Mouse (Mus musculus): ENCODE data around the gene Ifi35.
"Not testable (repeated sequence)": the region's sequence is repeated elsewhere in the genome, so short reads cannot be mapped to it uniquely, and the experiment has no call there.

The Ifi35 gene

DNA sequence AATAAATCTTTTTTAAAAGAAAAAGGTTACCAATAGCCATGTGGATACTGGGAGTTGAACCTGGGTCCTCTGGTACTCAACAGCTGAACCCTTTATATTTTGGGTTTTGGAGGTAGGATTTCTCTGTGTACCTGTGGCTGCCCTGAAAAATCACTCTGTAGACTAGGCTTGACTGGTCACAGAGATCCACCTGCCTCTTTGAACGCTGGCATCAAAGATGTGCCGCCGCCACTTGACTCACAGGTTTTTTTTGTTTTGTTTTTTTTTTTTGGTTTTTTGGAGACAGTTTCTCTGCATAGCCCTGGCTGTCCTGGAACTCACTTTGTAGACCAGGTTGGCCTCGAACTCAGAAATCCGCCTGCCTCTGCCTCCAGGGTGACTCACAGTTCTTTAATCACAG lies 421 bp upstream of the Ifi35 start:
- no peak for DNase-seq (ENCODE audit: low spot score in 2 of 2)

DNA sequence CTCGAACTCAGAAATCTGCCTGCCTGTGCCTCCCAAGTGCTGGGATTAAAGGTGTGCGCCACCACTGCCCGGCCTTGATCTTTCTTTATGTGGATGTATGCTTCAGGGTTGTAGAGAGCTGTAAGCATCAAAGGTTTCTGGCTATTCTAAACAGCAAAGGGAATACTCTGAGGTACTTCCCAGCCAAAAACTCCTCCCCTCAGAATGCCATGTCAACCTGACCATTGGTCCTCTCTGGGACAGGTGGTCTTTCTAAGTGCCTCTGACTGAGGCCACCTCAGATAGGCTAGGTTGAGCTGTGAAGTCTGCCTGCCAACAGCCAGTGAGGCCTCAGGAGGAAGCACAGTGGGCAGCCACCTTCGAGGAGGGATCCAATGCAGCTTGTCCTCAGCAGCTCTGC lies 692 bp downstream of the Ifi35 start:
- DNase-seq (ENCODE audit: low spot score in 2 of 2) = no peak

DNA sequence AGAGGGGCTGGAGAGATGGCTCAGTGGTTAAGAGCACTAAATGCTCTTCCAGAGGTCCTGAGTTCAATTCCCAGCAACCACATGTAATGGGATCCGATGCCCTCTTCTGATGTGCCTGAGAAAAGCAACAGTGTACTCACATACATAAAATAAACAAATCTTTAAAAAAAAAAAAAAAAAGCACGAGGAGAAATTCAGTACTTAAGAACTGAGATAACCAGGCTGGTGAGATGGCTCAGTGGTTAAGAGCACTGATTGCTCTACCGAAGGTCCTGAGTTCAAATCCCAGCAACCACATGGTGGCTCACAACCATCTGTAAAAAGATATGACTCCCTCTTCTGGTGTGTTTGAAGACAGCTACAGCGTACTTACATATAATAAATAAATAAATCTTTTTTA lies 1.4 kb downstream of the Ifi35 start:
- not testable (repeated sequence) for DNase-seq (ENCODE audit: low spot score in 2 of 2)

DNA sequence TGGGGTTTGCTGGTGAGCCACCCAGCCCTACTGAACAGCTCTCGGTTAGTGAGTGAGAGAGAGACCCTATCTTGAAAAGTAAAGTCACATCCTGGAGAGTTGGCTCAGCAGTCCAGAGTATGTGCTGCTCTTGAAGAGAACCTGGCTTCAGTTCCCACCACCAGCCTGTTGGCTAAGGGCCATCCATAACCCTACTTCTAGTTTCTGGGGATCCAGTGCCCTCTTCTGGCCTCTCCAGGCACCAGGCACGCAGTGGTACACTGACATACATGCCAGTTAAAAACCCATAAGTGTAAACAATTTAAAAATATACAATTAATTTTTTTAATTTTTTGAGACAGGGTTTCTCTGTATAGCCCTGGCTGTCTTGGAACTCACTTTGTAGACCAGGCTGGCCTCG lies 2.2 kb downstream of the Ifi35 start:
- no peak for DNase-seq (ENCODE audit: low spot score in 2 of 2)

DNA sequence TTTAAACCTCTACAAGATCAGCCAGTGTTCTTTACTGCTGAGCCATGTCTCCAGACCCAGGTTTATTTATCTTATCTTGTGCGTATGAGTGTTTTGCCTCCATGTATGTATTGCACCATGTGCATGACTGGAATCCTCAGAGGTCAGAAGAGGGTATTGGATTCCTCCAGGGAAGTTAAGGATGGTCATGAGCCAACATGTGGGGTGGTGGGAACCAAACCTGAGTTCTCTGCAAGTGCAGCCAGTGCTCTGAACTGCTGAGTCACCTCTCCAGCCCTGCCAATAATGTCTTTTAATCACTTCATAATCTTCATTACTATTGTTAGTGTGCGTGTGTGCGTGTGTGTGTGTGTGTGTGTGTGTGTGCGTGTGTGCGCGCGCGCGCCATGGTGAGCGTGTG lies 3.3 kb downstream of the Ifi35 start:
- no peak for DNase-seq (ENCODE audit: low spot score in 2 of 2)

DNA sequence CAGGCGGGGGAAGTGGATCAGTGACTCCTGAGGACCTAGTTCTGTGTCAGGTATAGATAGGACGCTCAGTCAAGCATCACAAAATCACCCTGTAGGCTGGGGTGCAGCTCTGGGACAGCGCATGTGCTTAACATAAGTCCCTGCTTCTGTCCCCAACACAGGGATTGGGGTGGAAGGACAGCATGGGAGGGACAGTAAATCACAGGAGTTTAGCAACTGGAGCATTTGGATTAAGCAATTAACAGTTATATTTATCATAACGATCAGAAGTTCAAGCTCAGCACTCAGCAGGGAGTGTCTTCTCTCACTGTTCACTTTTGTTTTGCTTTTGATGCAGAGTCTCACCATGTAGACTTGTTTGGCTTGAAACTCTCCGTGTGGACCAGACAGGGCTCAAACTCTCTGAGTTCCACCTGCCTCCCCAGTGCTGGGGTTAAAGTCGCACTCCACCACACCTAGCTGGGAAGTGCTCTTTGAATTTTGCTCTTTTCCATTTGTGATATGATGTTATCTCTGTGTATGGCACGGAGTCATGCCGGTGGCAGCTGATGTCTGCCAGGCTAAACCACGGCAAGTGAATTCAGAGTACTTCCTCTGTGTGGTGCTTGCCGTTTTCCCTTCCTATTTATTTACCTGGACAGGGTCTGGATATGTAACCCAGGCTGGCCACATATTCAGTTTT lies 4.0 kb downstream of the Ifi35 start:
- no peak for DNase-seq (ENCODE audit: low spot score in 2 of 2)

DNA sequence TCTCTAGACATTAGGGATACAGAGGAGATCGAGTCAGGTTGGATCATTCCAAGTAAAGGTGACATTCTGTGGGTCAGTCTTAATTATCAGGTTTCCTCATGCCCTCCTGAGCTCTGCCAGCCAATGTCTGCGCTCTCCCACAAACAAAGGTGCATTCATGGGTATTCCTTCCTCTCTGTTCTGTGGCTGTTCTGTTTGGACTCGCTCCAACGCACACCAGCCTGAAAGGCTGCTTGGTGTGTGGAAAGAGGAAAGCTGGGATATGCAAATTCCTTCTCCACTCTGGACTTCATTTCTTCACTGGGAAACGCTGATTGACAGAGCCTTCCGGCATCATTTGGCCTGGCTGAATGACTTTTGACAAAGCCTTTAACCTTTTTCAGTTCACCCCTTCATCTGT lies 6.5 kb downstream of the Ifi35 start:
- DNase-seq (ENCODE audit: low spot score in 2 of 2) = no peak

DNA sequence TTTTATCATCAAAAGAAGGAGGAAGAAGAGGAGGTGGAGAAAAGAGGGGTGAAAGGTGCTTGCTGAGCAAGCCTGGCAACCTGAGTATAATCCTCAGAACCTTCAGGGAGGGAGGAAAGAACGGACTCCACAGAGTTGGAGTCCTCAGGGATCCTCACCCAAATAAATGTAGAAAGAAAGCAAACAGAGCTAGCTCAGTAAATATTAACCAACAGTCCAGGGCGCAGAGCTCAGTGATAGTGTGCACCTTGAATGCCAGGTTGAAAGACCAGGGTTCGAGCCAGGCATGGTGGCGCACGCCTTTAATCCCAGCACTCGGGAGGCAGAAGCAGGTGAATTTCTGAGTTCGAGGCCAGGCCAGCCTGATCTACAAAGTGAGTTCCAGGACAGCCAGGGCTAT lies 7.4 kb downstream of the Ifi35 start:
- no peak for DNase-seq (ENCODE audit: low spot score in 2 of 2)

DNA sequence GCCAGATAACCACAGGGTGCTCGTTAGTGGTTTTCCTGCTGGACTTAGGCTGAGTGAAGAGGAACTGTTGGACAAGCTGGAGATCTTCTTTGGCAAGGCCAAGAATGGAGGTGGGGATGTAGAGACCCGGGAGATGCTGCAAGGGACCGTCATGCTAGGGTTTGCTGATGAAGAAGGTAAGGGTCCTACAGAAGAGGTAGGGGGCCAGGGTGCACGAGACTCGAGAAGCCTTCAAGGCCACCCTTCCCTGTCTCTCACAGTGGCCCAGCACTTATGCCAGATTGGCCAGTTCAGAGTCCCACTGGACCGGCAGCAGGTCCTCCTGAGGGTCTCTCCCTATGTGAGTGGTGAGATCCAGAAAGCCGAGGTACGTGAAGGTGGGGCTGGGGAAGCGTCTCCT lies 9.4 kb downstream of the Ifi35 start:
- no peak for DNase-seq (ENCODE audit: low spot score in 2 of 2)

DNA sequence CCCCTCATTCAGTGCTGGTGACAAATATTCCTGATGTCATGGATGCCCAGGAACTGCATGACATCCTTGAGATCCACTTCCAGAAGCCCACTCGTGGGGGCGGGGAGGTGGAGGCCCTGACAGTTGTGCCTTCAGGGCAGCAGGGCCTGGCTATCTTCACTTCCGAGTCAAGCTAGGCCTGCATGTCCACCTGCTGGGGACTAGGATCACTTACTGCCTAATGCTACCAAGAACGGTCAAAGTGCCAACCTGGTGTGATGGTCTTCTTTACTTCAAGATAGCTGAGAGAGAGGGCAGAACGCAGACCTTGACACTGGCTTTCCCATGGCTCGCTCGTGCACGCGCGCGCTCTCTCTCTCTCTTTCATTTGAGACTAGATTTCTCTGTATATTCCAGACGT lies 10.0 kb downstream of the Ifi35 start:
- no peak for DNase-seq (ENCODE audit: low spot score in 2 of 2)

DNA sequence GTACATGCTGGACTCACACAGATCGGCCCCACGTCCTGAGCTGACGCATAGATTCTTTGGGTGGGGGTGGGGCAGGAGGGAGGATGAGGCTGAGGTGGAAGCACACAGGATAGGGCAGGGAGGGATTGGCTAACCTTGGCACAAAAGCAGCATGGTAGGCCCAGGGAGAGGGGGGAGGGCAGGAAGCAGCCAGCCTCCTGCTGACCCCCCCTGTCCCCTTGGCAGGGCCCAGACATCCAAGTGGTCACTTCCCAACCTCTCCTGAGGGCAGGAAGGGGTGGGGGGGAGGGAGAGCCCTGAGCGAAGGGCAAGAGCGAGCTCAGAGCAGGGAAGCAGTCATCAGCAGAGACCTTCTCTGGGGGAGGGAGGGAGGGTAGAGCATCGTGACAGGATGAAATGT lies 11.5 kb downstream of the Ifi35 start:
- DNase-seq (ENCODE audit: low spot score in 2 of 2) = no peak

DNA sequence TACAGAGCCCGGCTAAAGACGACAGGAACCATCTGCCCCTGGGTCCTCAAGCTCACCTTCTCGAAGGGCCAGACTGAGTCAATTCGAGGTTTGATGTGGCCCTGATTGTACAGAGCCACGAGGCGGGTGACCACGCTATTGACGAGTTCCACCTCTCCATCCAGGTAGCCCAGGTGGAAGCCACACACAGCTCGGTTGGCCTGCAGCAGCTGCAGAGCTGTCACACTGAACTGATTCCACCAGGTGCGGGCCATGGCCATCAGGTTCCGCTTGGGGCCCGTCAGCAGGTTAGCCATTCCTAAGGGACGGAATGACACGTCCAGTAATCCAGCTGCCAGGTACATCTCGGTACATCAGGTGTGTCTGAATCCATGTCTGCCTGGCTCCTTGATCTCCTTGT lies 12.1 kb downstream of the Ifi35 start:
- no peak for DNase-seq (ENCODE audit: low spot score in 2 of 2)

DNA sequence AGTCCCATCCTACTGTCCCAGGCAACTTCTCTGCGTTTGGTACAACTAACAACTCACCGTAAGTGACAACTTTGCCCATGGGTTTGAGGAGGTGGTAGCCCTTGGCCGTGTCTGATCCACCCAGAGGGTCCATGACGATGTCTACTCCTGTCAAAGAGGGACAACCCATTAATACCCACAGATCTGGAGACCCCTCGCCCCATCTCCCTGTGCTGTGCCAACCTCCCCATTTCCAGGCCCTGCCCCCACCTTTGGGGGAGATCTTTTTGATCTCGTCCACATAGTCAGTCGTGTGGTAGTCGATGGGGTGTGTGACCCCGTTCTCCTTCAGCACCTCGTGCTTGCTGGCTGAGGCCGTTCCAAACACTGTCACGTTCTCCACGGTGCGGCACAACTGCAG lies 13.9 kb downstream of the Ifi35 start:
- DNase-seq (ENCODE audit: low spot score in 2 of 2) = no peak

DNA sequence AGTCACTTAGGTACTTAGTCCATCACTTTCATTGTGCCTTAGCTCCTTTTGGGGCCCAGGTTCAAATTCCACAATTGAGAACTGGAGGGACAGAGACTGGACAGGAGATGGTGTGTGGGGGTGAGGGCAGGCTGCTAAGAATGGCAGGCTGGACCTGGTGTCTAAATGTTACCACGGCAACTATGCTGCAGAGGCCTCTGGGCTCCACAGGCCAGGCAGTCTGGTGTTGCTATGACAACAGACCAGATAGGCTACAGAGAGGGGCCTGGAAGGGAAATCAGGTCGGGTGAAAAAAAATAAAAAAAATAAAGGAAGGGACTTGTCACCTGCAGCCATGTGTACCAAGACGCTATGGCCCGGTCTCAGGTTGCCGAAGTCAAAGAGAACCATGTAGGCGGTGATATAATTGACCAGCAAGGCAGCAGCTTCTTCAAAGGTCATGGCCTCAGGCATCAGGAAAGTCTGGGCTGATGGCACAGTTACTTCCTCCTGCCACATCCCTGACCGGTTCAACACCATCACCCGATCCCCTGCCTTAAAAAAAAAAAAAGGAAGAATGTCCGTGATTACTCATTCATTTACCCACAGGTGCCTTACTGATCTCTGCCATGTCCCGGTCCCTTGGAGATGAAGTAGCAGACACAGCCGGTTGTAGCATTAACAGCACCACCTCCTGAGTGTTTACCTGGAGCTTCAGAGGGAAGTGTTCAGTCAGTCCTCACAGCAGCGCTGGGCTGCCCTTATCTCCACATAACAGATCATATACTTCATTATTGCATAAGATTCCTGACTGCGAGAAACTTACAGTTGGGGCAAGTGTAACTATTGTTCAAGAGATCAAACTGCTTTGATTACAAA lies 14.6 kb downstream of the Ifi35 start:
- no peak for DNase-seq (ENCODE audit: low spot score in 2 of 2)

DNA sequence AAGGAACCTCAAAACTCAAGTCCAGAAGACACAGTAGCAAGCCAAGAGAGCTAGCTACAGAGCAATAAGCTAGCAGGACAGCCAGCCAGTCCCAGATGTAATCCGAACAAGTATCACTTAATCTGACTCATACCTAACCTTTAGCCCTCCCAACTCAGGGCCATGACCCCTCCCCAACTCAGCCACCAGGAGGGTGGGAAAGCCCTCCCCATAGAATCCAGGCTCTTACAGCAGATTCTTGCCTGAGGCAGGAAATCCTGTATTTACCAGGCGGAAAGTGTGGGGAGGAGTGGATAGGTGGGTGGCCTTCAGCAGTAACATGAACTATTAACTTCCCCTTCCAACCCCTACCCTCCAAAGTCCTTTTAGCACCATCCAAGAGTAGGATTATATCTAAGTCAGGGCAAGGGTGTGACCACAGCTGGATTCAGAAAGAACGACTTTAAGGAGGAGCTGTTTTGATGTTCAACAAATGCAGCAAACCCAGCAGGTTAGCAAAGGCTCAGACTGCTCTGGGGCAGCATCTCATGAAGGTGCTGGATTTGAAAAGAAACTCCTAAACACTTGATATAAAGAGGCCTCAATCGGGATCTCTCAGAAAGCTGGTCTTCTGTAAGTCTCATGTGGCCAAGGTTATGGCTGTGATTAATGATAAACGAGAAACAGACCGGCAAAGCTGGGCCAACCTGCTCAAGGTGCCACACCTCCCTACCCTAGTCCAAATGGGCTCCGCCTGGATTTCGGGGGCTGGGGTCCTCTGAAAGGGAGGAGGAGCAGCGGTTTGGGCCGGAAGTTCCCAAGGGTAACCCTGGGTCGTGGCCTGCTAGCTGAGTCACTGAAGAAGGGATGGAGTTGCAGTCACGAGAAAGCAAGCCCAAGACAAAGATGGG lies 16.2 kb downstream of the Ifi35 start, which contains the start of gene Rnd2:
Rnd2 (plus strand) TSS at position 789 of the 890 bp plus-strand sequence.
- DNase-seq (ENCODE audit: low spot score in 2 of 2) = no peak

DNA sequence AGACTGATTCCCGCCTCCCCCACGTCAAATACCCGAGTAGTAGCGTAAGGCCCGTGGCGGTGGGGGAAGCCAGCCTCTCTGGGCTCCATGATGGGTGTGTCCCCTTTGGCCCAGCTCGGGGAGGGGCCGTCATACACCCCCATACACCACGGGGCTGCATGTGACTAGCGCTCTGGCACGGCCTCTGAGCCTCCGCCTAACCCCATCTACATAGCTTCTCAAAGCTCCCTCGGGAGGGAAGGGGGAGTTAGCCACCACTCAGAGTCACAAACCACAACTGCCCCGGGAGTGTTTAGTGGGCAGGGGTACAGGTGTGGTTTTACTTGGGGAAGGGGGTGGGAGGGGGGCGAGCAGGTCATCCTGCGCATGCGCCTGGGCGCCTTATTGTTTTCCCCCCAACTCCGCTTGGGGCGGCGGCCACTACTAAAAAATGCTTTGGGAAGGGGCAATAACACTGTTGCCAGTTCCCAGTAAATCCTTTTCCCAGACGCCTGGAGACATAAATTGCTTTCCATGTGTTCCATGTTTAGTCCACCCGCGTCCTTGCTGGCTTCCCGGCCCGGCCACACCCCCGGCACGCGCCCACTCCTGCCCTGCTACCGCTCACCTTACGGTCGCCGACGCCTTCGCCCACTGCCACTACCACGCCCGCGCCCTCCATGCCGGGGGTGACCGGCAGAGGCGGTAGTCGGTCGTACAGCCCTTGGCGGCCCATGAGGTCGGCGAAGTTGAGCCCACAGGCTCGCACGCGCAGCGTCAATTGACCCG lies 17.1 kb downstream of the Ifi35 start:
- DNase-seq (ENCODE audit: low spot score in 2 of 2) = peak; percentile 45 to 78

DNA sequence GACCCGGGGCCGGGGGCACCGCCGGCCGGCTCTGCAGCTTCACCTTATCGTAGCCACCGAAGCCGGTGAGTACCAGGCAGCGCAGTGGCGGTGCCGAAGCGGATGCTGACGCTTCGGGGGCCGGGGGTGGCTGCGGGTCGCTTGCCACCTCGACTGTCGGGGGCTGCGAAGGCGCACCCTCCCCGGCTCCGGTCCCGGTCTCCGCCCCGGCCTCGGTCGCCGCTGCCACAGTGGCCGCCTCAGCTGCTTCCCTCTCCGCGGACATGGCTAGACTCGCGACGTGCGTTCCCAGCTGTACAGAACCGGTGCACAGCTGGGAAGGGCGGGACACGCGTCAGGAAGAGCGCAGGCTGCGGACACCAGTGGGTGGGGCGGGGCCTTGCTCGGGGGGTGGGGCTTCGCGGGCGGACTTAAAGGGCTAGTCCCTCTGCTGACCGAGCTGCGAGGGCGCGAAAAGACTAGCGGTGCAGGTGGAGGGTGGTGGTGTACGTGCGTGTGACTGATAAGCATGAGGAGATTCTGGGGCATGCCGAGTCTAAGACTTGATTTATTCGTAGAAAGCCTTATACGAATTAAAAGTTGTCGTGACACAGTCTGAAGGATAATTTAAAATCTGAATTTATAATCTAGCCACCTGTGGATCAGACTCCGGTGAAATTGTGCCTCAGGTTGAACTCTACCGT lies 17.8 kb downstream of the Ifi35 start, which contains the start of gene Vat1:
Vat1 (minus strand) TSS at position 362 of the 683 bp plus-strand sequence.
- peak; percentile 43 to 55 for DNase-seq (ENCODE audit: low spot score in 2 of 2)

DNA sequence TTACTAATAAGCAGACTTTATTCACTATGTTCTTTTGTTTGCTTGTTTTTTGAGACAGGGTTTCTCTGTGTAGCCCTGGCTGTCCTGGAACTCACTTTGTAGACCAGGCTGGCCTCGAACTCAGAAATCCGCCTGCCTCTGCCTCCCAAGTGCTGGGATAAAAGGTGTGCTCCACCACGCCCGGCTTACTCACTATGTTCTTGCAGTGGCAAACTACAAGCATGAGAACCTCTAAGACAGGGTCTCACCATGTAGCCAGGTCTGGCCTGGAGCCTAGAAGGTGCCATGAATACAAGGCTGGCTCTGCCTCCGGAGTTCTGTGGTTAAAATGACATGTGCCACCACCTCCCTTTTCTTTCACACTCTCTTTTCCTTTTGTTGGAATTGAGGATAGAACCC lies 18.3 kb downstream of the Ifi35 start:
- DNase-seq (ENCODE audit: low spot score in 2 of 2) = not testable (repeated sequence)

DNA sequence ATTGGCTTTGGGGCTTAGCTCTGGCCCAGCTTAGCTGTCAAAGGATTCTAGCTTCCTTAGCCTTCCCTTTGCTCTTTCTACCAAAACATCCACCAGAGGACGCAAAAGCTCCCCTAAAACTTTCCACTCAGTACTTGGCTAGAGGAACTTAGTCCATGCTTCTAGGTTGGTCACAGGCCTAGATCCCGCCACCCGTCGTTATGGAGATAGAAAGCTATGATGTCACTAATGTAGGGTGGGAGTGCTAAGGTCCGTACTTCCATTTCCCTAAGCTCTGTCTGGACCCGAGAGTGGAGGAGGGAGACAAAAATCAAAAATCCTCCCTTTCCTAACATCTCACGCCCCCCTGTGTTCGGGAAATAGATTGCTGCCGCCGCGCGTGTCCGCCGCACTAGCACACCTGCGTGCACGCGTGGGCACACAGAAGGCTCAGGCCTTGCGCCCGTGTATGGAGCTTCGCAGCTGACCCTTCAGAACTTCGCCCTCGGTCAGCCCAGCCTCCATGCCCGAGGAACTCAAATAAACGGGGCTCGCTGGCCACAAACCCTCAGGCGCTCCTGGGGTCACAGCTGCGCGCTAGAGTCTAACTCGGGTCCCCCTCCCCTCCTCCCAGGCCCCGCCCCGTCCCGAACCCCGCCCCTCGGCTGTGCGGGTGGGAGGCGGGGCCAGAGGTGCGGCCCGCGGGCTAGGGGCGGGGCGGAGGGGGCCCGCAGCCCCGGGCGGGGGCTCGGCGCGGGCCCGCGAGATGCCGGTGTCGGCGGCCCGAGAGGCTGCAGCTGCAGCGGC lies 19.5 kb downstream of the Ifi35 start:
- DNase-seq (ENCODE audit: low spot score in 2 of 2) = peak in 1 of 2 experiments; percentile 49

DNA sequence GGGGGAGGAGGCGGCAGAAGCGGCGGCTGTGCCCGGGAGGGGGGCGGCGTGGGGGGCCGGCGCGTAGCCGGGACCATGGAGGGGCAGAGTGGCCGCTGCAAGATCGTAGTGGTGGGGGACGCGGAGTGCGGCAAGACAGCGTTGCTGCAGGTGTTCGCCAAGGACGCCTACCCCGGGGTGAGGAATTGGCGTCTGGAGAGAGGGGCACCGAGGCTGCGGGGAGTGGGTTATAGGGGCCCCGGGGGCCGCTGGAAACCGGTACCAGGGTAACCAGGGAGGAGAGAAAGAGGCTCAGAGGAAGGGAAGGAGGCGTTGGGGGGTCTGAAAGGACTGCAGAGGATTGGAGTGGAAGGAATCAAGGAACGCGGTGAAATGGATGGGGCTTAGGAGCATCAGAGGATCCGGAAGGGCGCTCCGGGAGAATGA lies 20.1 kb downstream of the Ifi35 start:
- DNase-seq (ENCODE audit: low spot score in 2 of 2) = no peak
